Mouse (Mus musculus) liver, postnatal 0 days (tissue): ENCODE measurements around the gene Map10.

ENCODE experiments used
- CTCF ChIP-seq: sonication (generic); IDR thresholded peaks from 2 replicates; pipeline ENCODE4 v1.5.1; 2016; ENCODE audit warnings: antibody characterized with exemption, low read depth
- EP300 ChIP-seq: IDR thresholded peaks from 2 replicates; pipeline ENCODE4 v1.6.1; 2016; ENCODE audit warnings: antibody characterized with exemption, low read depth, mild to moderate bottlenecking

- TF ChIP-seq CTCF = no peak
- TF ChIP-seq EP300 = no peak
Observed at GRCm38 (mm10) chr8:125665183-125665875, 4.3 kb upstream of the Map10 start.
